In the genomic region with DNA sequence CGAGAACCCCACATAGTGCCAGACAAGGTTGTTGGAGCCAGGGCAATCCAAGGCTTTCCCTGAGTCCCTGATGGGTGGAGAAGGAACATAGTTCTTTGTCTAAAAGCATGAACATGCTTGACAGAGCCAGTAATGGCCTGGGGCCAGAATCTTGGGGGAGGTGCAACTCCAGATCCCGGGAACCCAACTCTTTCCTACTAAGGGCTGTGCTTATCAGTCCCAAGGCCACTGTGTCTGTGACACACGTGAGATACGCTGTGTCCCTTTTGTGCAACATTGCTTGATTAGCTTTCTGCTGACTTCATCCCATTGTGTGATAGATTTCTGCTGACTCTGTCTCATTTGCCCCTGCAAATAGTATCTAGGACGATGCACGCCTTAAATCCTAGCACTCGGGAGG, we compare ENCODE assay signal across 13 mouse cellular contexts. TPM values are rescaled to one million over a fixed set of nuclear protein-coding genes. Genes with fewer than 3 reads are reported as not detected.
DNase-seq lines count a peak whose midpoint lies in the region; ATAC-seq and TF ChIP-seq lines count a peak whose summit lies in the region.
"Had no signal": no experiment of that assay in that cellular context is flagged by ENCODE, and none has a peak within 500 bp of the region (broad histone marks: within the 10 kb centered on the region; RNA-seq: fewer than 3 reads in every experiment).

No protein-coding gene starts in this region.

- no peak overlapping the region for H3K9ac ChIP-seq in embryonic facial prominence, embryonic 14.5 days (ENCODE audit: low read depth, low read length)
- no peak overlapping the region for H3K9ac ChIP-seq in intestine, embryonic 15.5 days
- no peak overlapping the region for H3K9ac ChIP-seq in intestine, postnatal 0 days (ENCODE audit: low read depth, low read length)
- H3K9ac ChIP-seq: embryonic facial prominence, embryonic 12.5 days; hindbrain, embryonic 12.5 days had no signal

- H3K9me3 ChIP-seq in embryonic facial prominence, embryonic 14.5 days (ENCODE audit: control insufficient read depth, low read length): 0 out of 2 replicates have a peak, but pooled peaks cover 11% of the 10 kb centered on the region
- 0 out of 2 replicates have a peak, but pooled peaks cover 4% of the 10 kb centered on the region for H3K9me3 ChIP-seq in embryonic facial prominence, embryonic 10.5 days
- H3K9me3 ChIP-seq in intestine, embryonic 15.5 days: no peaks in the 10 kb centered on the region
- H3K9me3 ChIP-seq in intestine, postnatal 0 days (ENCODE audit: control insufficient read depth): no peaks in the 10 kb centered on the region

- H3K4me2 ChIP-seq in embryonic facial prominence, embryonic 14.5 days (ENCODE audit: low read depth, low read length): no peak overlapping the region
- no peak overlapping the region for H3K4me2 ChIP-seq in intestine, embryonic 15.5 days (replicated peaks)
- no peak overlapping the region for H3K4me2 ChIP-seq in intestine, postnatal 0 days (replicated peaks; ENCODE audit: low read depth)
- H3K4me2 ChIP-seq: embryonic facial prominence, embryonic 12.5 days; hindbrain, embryonic 12.5 days; liver, embryonic 11.5 days had no signal

- TF ChIP-seq CTCF in intestine, postnatal 0 days (IDR thresholded peaks at IDR 0.05; ENCODE audit: low read depth): no peak

- no peaks in the 10 kb centered on the region for H3K27me3 ChIP-seq in embryonic facial prominence, embryonic 14.5 days (replicated peaks; ENCODE audit: control insufficient read depth, insufficient read depth, low read length)
- H3K27me3 ChIP-seq in embryonic facial prominence, embryonic 10.5 days (replicated peaks; ENCODE audit: low read depth, poor library complexity, severe bottlenecking): no peaks in the 10 kb centered on the region
- H3K27me3 ChIP-seq in intestine, embryonic 15.5 days (replicated peaks): no peaks in the 10 kb centered on the region
- H3K27me3 ChIP-seq in intestine, postnatal 0 days (replicated peaks; ENCODE audit: control insufficient read depth, insufficient read depth, low read length): no peaks in the 10 kb centered on the region
- H3K27me3 ChIP-seq: hindbrain, embryonic 12.5 days had no signal

- DNase-seq in embryonic facial prominence, embryonic 14.5 days (ENCODE audit: low spot score): peak; percentile 7
- DNase-seq in embryonic facial prominence, embryonic 10.5 days (ENCODE audit: low spot score): no peak
- peak; percentile 20 for DNase-seq in urinary bladder, postnatal 14 days (ENCODE audit: low spot score)
- no peak for DNase-seq in urinary bladder, adult 2 months (ENCODE audit: low spot score)
- DNase-seq in embryo, embryonic 10.5 days (ENCODE audit: low spot score): no peak
- no peak for DNase-seq in neural tube, embryonic 10.5 days (ENCODE audit: extremely low spot score, low spot score)
- DNase-seq: cerebellum, adult 18-20 months had no signal

- H3K36me3 ChIP-seq in embryonic facial prominence, embryonic 14.5 days (ENCODE audit: control insufficient read depth, insufficient read depth, low read length): no peaks in the 10 kb centered on the region
- no peaks in the 10 kb centered on the region for H3K36me3 ChIP-seq in embryonic facial prominence, embryonic 10.5 days (replicated peaks)
- H3K36me3 ChIP-seq in intestine, embryonic 15.5 days: no peaks in the 10 kb centered on the region
- no peaks in the 10 kb centered on the region for H3K36me3 ChIP-seq in intestine, postnatal 0 days (ENCODE audit: control insufficient read depth, insufficient read depth)
- H3K36me3 ChIP-seq: embryonic facial prominence, embryonic 12.5 days; hindbrain, embryonic 12.5 days had no signal

- H3K4me3 ChIP-seq in embryonic facial prominence, embryonic 14.5 days (ENCODE audit: low read depth, low read length): no peak overlapping the region
- H3K4me3 ChIP-seq in embryonic facial prominence, embryonic 10.5 days: no peak overlapping the region
- H3K4me3 ChIP-seq in intestine, embryonic 15.5 days (replicated peaks): no peak overlapping the region
- H3K4me3 ChIP-seq in intestine, postnatal 0 days (ENCODE audit: low read depth, low read length): no peak overlapping the region
- H3K4me3 ChIP-seq: embryonic facial prominence, embryonic 12.5 days; hindbrain, embryonic 12.5 days; left cerebral cortex, adult 2 months had no signal

- no peaks in the 10 kb centered on the region for H3K4me1 ChIP-seq in embryonic facial prominence, embryonic 14.5 days (ENCODE audit: control insufficient read depth, insufficient read depth, low read length)
- no peaks in the 10 kb centered on the region for H3K4me1 ChIP-seq in embryonic facial prominence, embryonic 10.5 days
- H3K4me1 ChIP-seq in intestine, embryonic 15.5 days (replicated peaks): no peaks in the 10 kb centered on the region
- no peaks in the 10 kb centered on the region for H3K4me1 ChIP-seq in intestine, postnatal 0 days (replicated peaks; ENCODE audit: control insufficient read depth, insufficient read depth, low read length)
- H3K4me1 ChIP-seq: embryonic facial prominence, embryonic 12.5 days had no signal

- no peak for ATAC-seq in embryonic facial prominence, embryonic 14.5 days (ENCODE audit: low read depth)
- peak; percentile 45; the same call in 1 of the 2 replicates for ATAC-seq in intestine, embryonic 15.5 days
- no peak for ATAC-seq in intestine, postnatal 0 days

- no peak overlapping the region for H3K27ac ChIP-seq in embryonic facial prominence, embryonic 14.5 days (replicated peaks; ENCODE audit: low read depth, low read length)
- H3K27ac ChIP-seq in embryonic facial prominence, embryonic 10.5 days (replicated peaks): no peak overlapping the region
- no peak overlapping the region for H3K27ac ChIP-seq in intestine, embryonic 15.5 days
- no peak overlapping the region for H3K27ac ChIP-seq in intestine, postnatal 0 days (ENCODE audit: low read depth, low read length)
- H3K27ac ChIP-seq: embryonic facial prominence, embryonic 12.5 days; hindbrain, embryonic 12.5 days; left cerebral cortex, adult 2 months had no signal

- 80% methylated on average over 7 of the region's 7 CpGs for whole genome bisulfite sequencing in embryonic facial prominence, embryonic 14.5 days
- 87% methylated on average over 7 of the region's 7 CpGs for WGBS in embryonic facial prominence, embryonic 10.5 days
- WGBS in intestine, embryonic 15.5 days: 77% methylated on average over 7 of the region's 7 CpGs
- 52% methylated on average over 7 of the region's 7 CpGs for WGBS in intestine, postnatal 0 days

RNA-seq across cellular contexts. Expression of a gene that starts 25.9 kb away (rescaled TPM):
- polyA plus RNA-seq in embryonic facial prominence, embryonic 14.5 days (2014; fragmentation: Nextera tagmentation; extraction: Ambion mirVana): 5.2 and 5.4 TPM in 2 replicates
- 4.3 and 5.1 TPM in 2 replicates for polyA plus RNA-seq in embryonic facial prominence, embryonic 10.5 days (2016; fragmentation: Nextera tagmentation; extraction: Ambion mirVana)
- polyA plus RNA-seq in intestine, embryonic 15.5 days (2015; fragmentation: Nextera tagmentation; extraction: Ambion mirVana): 1.8 and 2.5 TPM in 2 replicates
- polyA plus RNA-seq in intestine, postnatal 0 days (2015; fragmentation: Nextera tagmentation; extraction: Ambion mirVana): 0.55 and 0.58 TPM in 2 replicates
- polyA plus RNA-seq in urinary bladder, adult 2 months (2012; rRNA removed): 2.6 and 3.4 TPM in 2 replicates

RNA-seq across cellular contexts. Expression of a gene that starts 31.8 kb away (rescaled TPM):
- polyA plus RNA-seq in embryonic facial prominence, embryonic 14.5 days (2014; fragmentation: Nextera tagmentation; extraction: Ambion mirVana): 6.5 and 8.2 TPM in 2 replicates
- 1.8 and 2.9 TPM in 2 replicates for polyA plus RNA-seq in embryonic facial prominence, embryonic 10.5 days (2016; fragmentation: Nextera tagmentation; extraction: Ambion mirVana)
- polyA plus RNA-seq in intestine, embryonic 15.5 days (2015; fragmentation: Nextera tagmentation; extraction: Ambion mirVana): 1.7 and 2.0 TPM in 2 replicates
- polyA plus RNA-seq in intestine, postnatal 0 days (2015; fragmentation: Nextera tagmentation; extraction: Ambion mirVana): 0.52 and 0.63 TPM in 2 replicates
- polyA plus RNA-seq in urinary bladder, adult 2 months (2012; rRNA removed): 0.18 and 0.31 TPM in 2 replicates

RNA-seq across cellular contexts. Expression of a gene that starts 47.0 kb away (rescaled TPM):
- 0.09 and 0.18 TPM in 2 replicates for polyA plus RNA-seq in embryonic facial prominence, embryonic 14.5 days (2014; fragmentation: Nextera tagmentation; extraction: Ambion mirVana)
- 0.05 and 0.20 TPM in 2 replicates for polyA plus RNA-seq in embryonic facial prominence, embryonic 10.5 days (2016; fragmentation: Nextera tagmentation; extraction: Ambion mirVana)
- 0.05 and 0.08 TPM in 2 replicates for polyA plus RNA-seq in intestine, embryonic 15.5 days (2015; fragmentation: Nextera tagmentation; extraction: Ambion mirVana)
- polyA plus RNA-seq in intestine, postnatal 0 days (2015; fragmentation: Nextera tagmentation; extraction: Ambion mirVana): not detected in 2 replicates
- 0.04 and 0.06 TPM in 2 replicates for polyA plus RNA-seq in urinary bladder, adult 2 months (2012; rRNA removed)

RNA-seq across cellular contexts. Expression of a gene that starts 50.7 kb away (rescaled TPM):
- 43.8 and 47.9 TPM in 2 replicates for polyA plus RNA-seq in embryonic facial prominence, embryonic 14.5 days (2014; fragmentation: Nextera tagmentation; extraction: Ambion mirVana)
- 66.4 and 68.0 TPM in 2 replicates for polyA plus RNA-seq in embryonic facial prominence, embryonic 10.5 days (2016; fragmentation: Nextera tagmentation; extraction: Ambion mirVana)
- polyA plus RNA-seq in intestine, embryonic 15.5 days (2015; fragmentation: Nextera tagmentation; extraction: Ambion mirVana): 37.5 and 37.8 TPM in 2 replicates
- polyA plus RNA-seq in intestine, postnatal 0 days (2015; fragmentation: Nextera tagmentation; extraction: Ambion mirVana): 25.5 and 29.4 TPM in 2 replicates
- polyA plus RNA-seq in urinary bladder, adult 2 months (2012; rRNA removed): 41.4 and 43.4 TPM in 2 replicates

Comparison
In these comparisons a context has a peak if more than half of its experiments do, and no peak if none do; other contexts are left out.
1. DNase-seq: peak in embryonic facial prominence, embryonic 14.5 days (single experiment) and urinary bladder, postnatal 14 days (single experiment); none in embryonic facial prominence, embryonic 10.5 days (single experiment), urinary bladder, adult 2 months (single experiment), embryo, embryonic 10.5 days (single experiment) and neural tube, embryonic 10.5 days (single experiment).